Mouse (Mus musculus): ENCODE data around the gene Ulk4.

The Ulk4 gene

GRCm38 (mm10) chr9:121030949-121031348, 246.0 kb downstream of the Ulk4 start:
- DNase-seq (ENCODE audit: low read depth in 1 of 2, low spot score in 2 of 2), result no peak

GRCm38 (mm10) chr9:121029786-121030185, 247.2 kb downstream of the Ulk4 start:
- no peak for DNase-seq (ENCODE audit: low read depth in 1 of 2, low spot score in 2 of 2)

GRCm38 (mm10) chr9:121023526-121024264, 253.3 kb downstream of the Ulk4 start:
- no peak for DNase-seq (ENCODE audit: low read depth in 1 of 2, low spot score in 2 of 2)

- DNase-seq (ENCODE audit: low read depth in 1 of 2, low spot score in 2 of 2), result no peak
These were observed 256.6 kb downstream of the Ulk4 start for GRCm38 (mm10) chr9:121020360-121020759.

- DNase-seq (ENCODE audit: low read depth in 1 of 2, low spot score in 2 of 2), result no peak
These were observed 257.1 kb downstream of the Ulk4 start for GRCm38 (mm10) chr9:121019932-121020331.

GRCm38 (mm10) chr9:121018524-121019315, 258.3 kb downstream of the Ulk4 start:
- DNase-seq (ENCODE audit: low read depth in 1 of 2, low spot score in 2 of 2), result no peak

GRCm38 (mm10) chr9:121015810-121016502, 261.0 kb downstream of the Ulk4 start:
- no peak for DNase-seq (ENCODE audit: low read depth in 1 of 2, low spot score in 2 of 2)

GRCm38 (mm10) chr9:121011540-121011939, 265.5 kb downstream of the Ulk4 start:
- DNase-seq (ENCODE audit: low read depth in 1 of 2, low spot score in 2 of 2), result no peak

GRCm38 (mm10) chr9:121010544-121010943, 266.5 kb downstream of the Ulk4 start:
- DNase-seq (ENCODE audit: low read depth in 1 of 2, low spot score in 2 of 2), result no peak

- DNase-seq (ENCODE audit: low read depth in 1 of 2, low spot score in 2 of 2), result no peak
These were observed 271.0 kb downstream of the Ulk4 start for GRCm38 (mm10) chr9:121005961-121006360.

- DNase-seq (ENCODE audit: low read depth in 1 of 2, low spot score in 2 of 2), result no peak
These were observed 275.1 kb downstream of the Ulk4 start for GRCm38 (mm10) chr9:121001681-121002540.

- DNase-seq (ENCODE audit: low read depth in 1 of 2, low spot score in 2 of 2), result no peak
These were observed 276.2 kb downstream of the Ulk4 start for GRCm38 (mm10) chr9:121000641-121001320.

- DNase-seq (ENCODE audit: low read depth in 1 of 2, low spot score in 2 of 2), result no peak
These were observed 278.3 kb downstream of the Ulk4 start for GRCm38 (mm10) chr9:120998696-120999095.

- no peak for DNase-seq (ENCODE audit: low read depth in 1 of 2, low spot score in 2 of 2)
These were observed 282.5 kb downstream of the Ulk4 start for GRCm38 (mm10) chr9:120994223-120995155.

- no peak for DNase-seq (ENCODE audit: low read depth in 1 of 2, low spot score in 2 of 2)
These were observed 284.0 kb downstream of the Ulk4 start for GRCm38 (mm10) chr9:120993004-120993403.

- no peak for DNase-seq (ENCODE audit: low read depth in 1 of 2, low spot score in 2 of 2)
These were observed 285.2 kb downstream of the Ulk4 start for GRCm38 (mm10) chr9:120991801-120992200.

- no peak for DNase-seq (ENCODE audit: low read depth in 1 of 2, low spot score in 2 of 2)
These were observed 286.9 kb downstream of the Ulk4 start for GRCm38 (mm10) chr9:120989806-120990700.

GRCm38 (mm10) chr9:120988088-120988487, 288.9 kb downstream of the Ulk4 start:
- no peak for DNase-seq (ENCODE audit: low read depth in 1 of 2, low spot score in 2 of 2)

Data from monocyte, adult 2 months (primary cell).